Mouse (Mus musculus) intestine, embryonic 14.5 days (tissue): ENCODE results near the gene Mtif3. TPM values are rescaled to one million over a fixed set of nuclear protein-coding genes. Genes with fewer than 3 reads are reported as not detected.
A peak's percentile ranks its signal among the peaks of the same experiment; 100 is the strongest.

ENCODE experiments used
- ATAC-seq: fragments of 200-750 bp; cut with Nextera tagmentation; replicated peaks from 2 replicates; pipeline ENCODE4 v1.8.0; 2017; ENCODE audit warnings: low read depth, moderate number of reproducible peaks, moderate TSS enrichment, moderate library complexity; ENCODE audit not compliant: low FRiP score, low TSS enrichment
- DNase-seq: peaks from one replicate; pipeline ENCODE4 v3.0.0-alpha.2; 2018; ENCODE audit warnings: low spot score
- H3K27ac ChIP-seq: fragments of 300-500 bp; sonication (generic); 2 replicates; pipeline ENCODE4 v1.5.1; 2014; ENCODE audit warnings: low read depth, mild to moderate bottlenecking, control low read depth
- H3K27me3 ChIP-seq: fragments of 300-500 bp; sonication (generic); replicated peaks from 2 replicates; pipeline ENCODE4 v1.6.1; 2014; ENCODE audit warnings: low read length, control low read depth; ENCODE audit not compliant: control insufficient read depth, insufficient read depth
- H3K36me3 ChIP-seq: fragments of 300-500 bp; sonication (generic); 2 replicates; pipeline ENCODE4 v1.6.1; 2014; ENCODE audit warnings: low read length, control low read depth; ENCODE audit not compliant: control insufficient read depth, insufficient read depth
- H3K4me1 ChIP-seq: fragments of 300-500 bp; sonication (generic); replicated peaks from 2 replicates; pipeline ENCODE4 v1.6.1; 2014; ENCODE audit warnings: low read length, control low read depth, mixed read lengths; ENCODE audit not compliant: control insufficient read depth, insufficient read depth
- H3K4me2 ChIP-seq: fragments of 300-500 bp; sonication (generic); 2 replicates; pipeline ENCODE4 v1.6.1; 2014; ENCODE audit warnings: low read length
- H3K4me3 ChIP-seq: fragments of 300-500 bp; sonication (generic); 2 replicates; pipeline ENCODE4 v1.5.1; 2014; ENCODE audit warnings: low read depth, low read length, control low read depth, mixed read lengths
- H3K9ac ChIP-seq: fragments of 300-500 bp; sonication (generic); 2 replicates; pipeline ENCODE4 v1.6.1; 2014; ENCODE audit warnings: mild to moderate bottlenecking, low read length
- H3K9me3 ChIP-seq: fragments of 300-500 bp; sonication (generic); 2 replicates; pipeline ENCODE4 v1.6.1; 2016; ENCODE audit warnings: low read length, control low read depth; ENCODE audit not compliant: control insufficient read depth
- WGBS: fragments of 180-500 bp; shearing (Covaris S2); extraction: QIAGEN DNeasy Blood & Tissue Kit; methylation state at CpG from one replicate; pipeline ENCODE4 v1.1.7; 2014; 5-methylcytosine and 5-hydroxymethylcytosine counted together
- polyA plus RNA-seq: library from polyadenylated mRNA; unstranded; fragments of >200 nt; fragmentation: Nextera tagmentation; extraction: Ambion mirVana; gene quantifications from 2 replicates; pipeline ENCODE4 v1.2.1, GENCODE M21; 2014

The Mtif3 gene
- polyA plus RNA-seq, 1 experiment from 2014 or later = 24.7 TPM

GRCm38 (mm10) chr5:146968695-146969393 is 5.2 kb upstream of the Mtif3 start:
- 78% methylated on average over 13 of the region's 13 CpGs for WGBS
- no peak overlapping the region for H3K9ac ChIP-seq

GRCm38 (mm10) chr5:146963937-146964278 is 308 bp upstream of the Mtif3 start:
- Histone ChIP-seq H3K4me2 (peak overlapping the region; percentile 51), H3K36me3 (peaks cover 13% of the 10 kb centered on the region), H3K9me3 (no peaks in the 10 kb centered on the region), H3K27ac (no peak overlapping the region), H3K4me1 (peaks cover 5% of the 10 kb centered on the region), H3K9ac (peak overlapping the region; percentile 76), H3K27me3 (no peaks in the 10 kb centered on the region), H3K4me3 (peak overlapping the region; percentile 93)
- WGBS = 54% methylated on average over 8 of the region's 8 CpGs
- DNase-seq (peak; percentile 68), ATAC-seq (peak; percentile 19; the same call in 1 of the 2 replicates)

More at GRCm38 (mm10) chr5:146968695-146969393, 5.2 kb upstream of the Mtif3 start:
- no peaks in the 10 kb centered on the region for H3K4me1 ChIP-seq
- DNase-seq (no peak), ATAC-seq (no peak)
- H3K27ac ChIP-seq = no peak overlapping the region
- no peak overlapping the region for H3K4me3 ChIP-seq
- H3K4me2 ChIP-seq = no peak overlapping the region
- no peaks in the 10 kb centered on the region for H3K9me3 ChIP-seq
- no peaks in the 10 kb centered on the region for H3K36me3 ChIP-seq
- no peaks in the 10 kb centered on the region for H3K27me3 ChIP-seq

- Histone ChIP-seq H3K4me2 (no peak overlapping the region), H3K4me1 (no peaks in the 10 kb centered on the region), H3K9ac (no peak overlapping the region), H3K4me3 (no peak overlapping the region), H3K27me3 (no peaks in the 10 kb centered on the region), H3K36me3 (peaks cover 82% of the 10 kb centered on the region), H3K27ac (no peak overlapping the region), H3K9me3 (no peaks in the 10 kb centered on the region)
- no peak for DNase-seq
- 90% methylated on average over 18 of the region's 18 CpGs for WGBS
- ATAC-seq = no peak
Measured at GRCm38 (mm10) chr5:146956678-146957077, 6.9 kb downstream of the Mtif3 start.

GRCm38 (mm10) chr5:146955651-146956050 is 7.9 kb downstream of the Mtif3 start:
- no peak for ATAC-seq
- H3K4me2 ChIP-seq = no peak overlapping the region
- H3K9me3 ChIP-seq = no peaks in the 10 kb centered on the region
- peaks cover 87% of the 10 kb centered on the region for H3K36me3 ChIP-seq
- H3K4me3 ChIP-seq = no peak overlapping the region
- DNase-seq = no peak
- no peaks in the 10 kb centered on the region for H3K27me3 ChIP-seq
- no peak overlapping the region for H3K9ac ChIP-seq
- WGBS = 85% methylated on average over 5 of the region's 5 CpGs
- no peak overlapping the region for H3K27ac ChIP-seq
- no peaks in the 10 kb centered on the region for H3K4me1 ChIP-seq

GRCm38 (mm10) chr5:146954576-146954975 is 9.0 kb downstream of the Mtif3 start:
- H3K4me1 ChIP-seq = peaks cover 6% of the 10 kb centered on the region
- 88% methylated on average over 7 of the region's 7 CpGs for WGBS
- no peak overlapping the region for H3K4me3 ChIP-seq
- no peak overlapping the region for H3K4me2 ChIP-seq
- H3K27ac ChIP-seq = no peak overlapping the region
- no peak overlapping the region for H3K9ac ChIP-seq
- no peak for ATAC-seq
- no peaks in the 10 kb centered on the region for H3K9me3 ChIP-seq
- DNase-seq = no peak
- no peaks in the 10 kb centered on the region for H3K27me3 ChIP-seq
- peaks cover 86% of the 10 kb centered on the region for H3K36me3 ChIP-seq

GRCm38 (mm10) chr5:146948508-146949088 is 15.0 kb downstream of the Mtif3 start, which contains the start of gene Gtf3a:
TSS of gene Gtf3a (plus strand) at chr5:146948657.
- H3K27ac ChIP-seq = peak within 1 kb of the TSS; percentile 86
- DNase-seq (peak; percentile 96), ATAC-seq (peak; percentile 93)
- H3K4me1 ChIP-seq = peaks cover 11% of the 10 kb centered on the region
- H3K4me3 ChIP-seq = peak within 1 kb of the TSS; percentile 60
- peaks cover 29% of the 10 kb centered on the region for H3K36me3 ChIP-seq
- H3K9me3 ChIP-seq = no peaks in the 10 kb centered on the region
- H3K27me3 ChIP-seq = no peaks in the 10 kb centered on the region
- WGBS = under 1% methylated on average over 62 of the region's 62 CpGs
- H3K9ac ChIP-seq = peak within 1 kb of the TSS; percentile 70
- peak within 1 kb of the TSS; percentile 86 for H3K4me2 ChIP-seq

GRCm38 (mm10) chr5:146948041-146948507 is 15.5 kb downstream of the Mtif3 start:
- WGBS = 18% methylated on average over 10 of the region's 10 CpGs
- DNase-seq = no peak
- peaks cover 11% of the 10 kb centered on the region for H3K4me1 ChIP-seq
- H3K4me3 ChIP-seq = peak overlapping the region; percentile 60
- no peaks in the 10 kb centered on the region for H3K9me3 ChIP-seq
- peak overlapping the region; percentile 86 for H3K27ac ChIP-seq
- no peaks in the 10 kb centered on the region for H3K27me3 ChIP-seq
- H3K9ac ChIP-seq = peak overlapping the region; percentile 70
- peaks cover 24% of the 10 kb centered on the region for H3K36me3 ChIP-seq
- H3K4me2 ChIP-seq = peak overlapping the region; percentile 86
- ATAC-seq = no peak

- Histone ChIP-seq H3K4me3 (no peak overlapping the region), H3K27ac (no peak overlapping the region), H3K4me1 (peaks cover 11% of the 10 kb centered on the region), H3K36me3 (peaks cover 18% of the 10 kb centered on the region), H3K4me2 (no peak overlapping the region), H3K27me3 (no peaks in the 10 kb centered on the region), H3K9ac (no peak overlapping the region), H3K9me3 (no peaks in the 10 kb centered on the region)
- no peak for ATAC-seq
- 90% methylated on average over 6 of the region's 6 CpGs for WGBS
- DNase-seq = no peak
Measured at GRCm38 (mm10) chr5:146947497-146947896, 16.1 kb downstream of the Mtif3 start.
